Mouse (Mus musculus): ENCODE results near the gene Plppr1. TPM values are rescaled to one million over a fixed set of nuclear protein-coding genes. Genes with fewer than 3 reads are reported as not detected.

The Plppr1 gene
- polyA plus RNA-seq, 1 experiment = not detected

DNA sequence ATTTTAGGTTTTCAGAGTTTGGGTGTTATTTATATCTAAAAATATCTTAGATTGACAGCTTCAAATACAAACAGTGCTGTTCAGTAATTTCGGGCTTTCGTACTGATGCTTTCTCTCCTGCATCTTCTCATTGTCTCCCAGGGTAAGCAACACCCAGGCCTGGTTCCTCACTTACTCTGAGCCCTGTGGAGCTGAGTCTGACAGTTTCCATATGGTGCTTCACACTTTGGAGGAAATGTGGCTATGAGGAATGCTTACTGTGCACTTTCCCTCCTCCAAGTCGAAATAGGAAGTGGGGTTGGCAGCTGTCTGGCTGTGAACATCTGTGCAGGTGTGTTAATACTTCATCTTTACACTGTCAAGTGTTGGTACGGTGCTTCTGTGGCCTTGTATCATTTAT is 85.7 kb downstream of the Plppr1 start:
- no peak overlapping the region for H3K27ac ChIP-seq (ENCODE audit: insufficient read depth, low read length)
- no peak overlapping the region for H3K4me3 ChIP-seq (ENCODE audit: low read depth, low read length)
- H3K9ac ChIP-seq (ENCODE audit: low read depth, poor library complexity, severe bottlenecking) = no peak overlapping the region
- no peaks in the 10 kb centered on the region for H3K9me3 ChIP-seq (replicated peaks; ENCODE audit: control insufficient read depth, insufficient read depth, low read length, poor library complexity, severe bottlenecking)
- no peaks in the 10 kb centered on the region for H3K27me3 ChIP-seq (ENCODE audit: control insufficient read depth, insufficient read depth, low read length, poor library complexity, severe bottlenecking)
- H3K36me3 ChIP-seq (ENCODE audit: control insufficient read depth, insufficient read depth, low read length, poor library complexity, severe bottlenecking) = no peaks in the 10 kb centered on the region
- TF ChIP-seq CTCF (IDR thresholded peaks at IDR 0.05; ENCODE audit: low read depth, low read length) = no peak
- no peaks in the 10 kb centered on the region for H3K4me1 ChIP-seq (ENCODE audit: control insufficient read depth, insufficient read depth, low read length)

DNA sequence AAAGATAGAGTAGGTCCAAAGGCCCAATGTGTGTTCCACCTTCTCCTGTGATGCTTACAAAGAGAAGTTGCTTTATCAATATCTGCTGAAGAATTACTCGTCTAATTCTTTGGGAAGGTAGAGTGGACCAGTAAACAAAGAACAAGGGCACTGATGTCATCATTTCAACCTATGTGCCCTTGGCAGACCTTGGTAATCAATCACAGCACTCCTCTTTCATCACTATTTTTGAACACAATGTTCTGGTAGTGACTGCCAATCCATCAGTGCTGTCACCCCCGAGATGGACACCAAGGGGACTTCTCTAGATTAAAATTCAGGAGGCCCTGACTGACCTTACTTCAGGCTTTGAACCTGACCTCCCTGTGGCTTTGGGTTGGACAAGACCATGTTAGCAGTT is 89.7 kb downstream of the Plppr1 start:
- Histone ChIP-seq H3K9ac (ENCODE audit: low read depth, poor library complexity, severe bottlenecking) (no peak overlapping the region), H3K27me3 (ENCODE audit: control insufficient read depth, insufficient read depth, low read length, poor library complexity, severe bottlenecking) (no peaks in the 10 kb centered on the region), H3K27ac (ENCODE audit: insufficient read depth, low read length) (no peak overlapping the region), H3K9me3 (replicated peaks; ENCODE audit: control insufficient read depth, insufficient read depth, low read length, poor library complexity, severe bottlenecking) (no peaks in the 10 kb centered on the region), H3K4me3 (ENCODE audit: low read depth, low read length) (no peak overlapping the region), H3K36me3 (ENCODE audit: control insufficient read depth, insufficient read depth, low read length, poor library complexity, severe bottlenecking) (no peaks in the 10 kb centered on the region), H3K4me1 (ENCODE audit: control insufficient read depth, insufficient read depth, low read length) (no peaks in the 10 kb centered on the region)
- no peak for TF ChIP-seq CTCF (IDR thresholded peaks at IDR 0.05; ENCODE audit: low read depth, low read length)
- no peak for TF ChIP-seq POLR2A (IDR thresholded peaks at IDR 0.05; ENCODE audit: insufficient read depth, low read length)
- no peak for TF ChIP-seq EP300 (IDR thresholded peaks at IDR 0.05; ENCODE audit: insufficient read depth, low read depth, low read length)

GRCm38 (mm10) chr4:49149251-49149650 is 90.2 kb downstream of the Plppr1 start:
- no peaks in the 10 kb centered on the region for H3K9me3 ChIP-seq (replicated peaks; ENCODE audit: control insufficient read depth, insufficient read depth, low read length, poor library complexity, severe bottlenecking)
- TF ChIP-seq POLR2A (IDR thresholded peaks at IDR 0.05; ENCODE audit: insufficient read depth, low read length) = no peak
- no peak for TF ChIP-seq CTCF (IDR thresholded peaks at IDR 0.05; ENCODE audit: low read depth, low read length)
- no peak for TF ChIP-seq EP300 (IDR thresholded peaks at IDR 0.05; ENCODE audit: insufficient read depth, low read depth, low read length)
- H3K36me3 ChIP-seq (ENCODE audit: control insufficient read depth, insufficient read depth, low read length, poor library complexity, severe bottlenecking) = no peaks in the 10 kb centered on the region
- H3K4me3 ChIP-seq (ENCODE audit: low read depth, low read length) = no peak overlapping the region
- no peak overlapping the region for H3K27ac ChIP-seq (ENCODE audit: insufficient read depth, low read length)
- H3K27me3 ChIP-seq (ENCODE audit: control insufficient read depth, insufficient read depth, low read length, poor library complexity, severe bottlenecking) = no peaks in the 10 kb centered on the region
- H3K9ac ChIP-seq (ENCODE audit: low read depth, poor library complexity, severe bottlenecking) = no peak overlapping the region
- H3K4me1 ChIP-seq (ENCODE audit: control insufficient read depth, insufficient read depth, low read length) = no peaks in the 10 kb centered on the region

DNA sequence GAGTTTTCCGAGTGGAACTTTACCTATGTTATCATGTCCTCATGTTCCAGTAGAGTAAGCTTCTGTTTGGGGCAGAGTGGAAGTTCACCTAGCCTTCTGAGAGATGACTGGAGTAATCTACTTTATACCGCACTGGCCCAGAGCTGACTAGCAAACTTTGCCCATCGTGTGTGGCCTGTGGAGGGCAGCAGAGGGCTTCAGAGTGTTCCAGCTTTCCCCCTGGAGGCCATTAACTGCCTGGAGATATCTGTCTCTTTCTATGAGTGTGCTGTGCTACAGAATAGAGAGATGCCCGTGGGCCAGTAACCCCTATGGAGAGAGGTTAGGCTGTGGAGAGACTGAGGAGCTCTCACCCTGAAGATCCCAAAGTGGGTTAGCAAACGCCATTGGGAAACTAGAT is 94.8 kb downstream of the Plppr1 start:
- no peak overlapping the region for H3K27ac ChIP-seq (ENCODE audit: insufficient read depth, low read length)
- no peaks in the 10 kb centered on the region for H3K27me3 ChIP-seq (ENCODE audit: control insufficient read depth, insufficient read depth, low read length, poor library complexity, severe bottlenecking)
- H3K36me3 ChIP-seq (ENCODE audit: control insufficient read depth, insufficient read depth, low read length, poor library complexity, severe bottlenecking) = no peaks in the 10 kb centered on the region
- TF ChIP-seq CTCF (IDR thresholded peaks at IDR 0.05; ENCODE audit: low read depth, low read length) = peak; percentile 62
- no peak for TF ChIP-seq EP300 (IDR thresholded peaks at IDR 0.05; ENCODE audit: insufficient read depth, low read depth, low read length)
- no peak for TF ChIP-seq POLR2A (IDR thresholded peaks at IDR 0.05; ENCODE audit: insufficient read depth, low read length)
- no peaks in the 10 kb centered on the region for H3K9me3 ChIP-seq (replicated peaks; ENCODE audit: control insufficient read depth, insufficient read depth, low read length, poor library complexity, severe bottlenecking)
- no peaks in the 10 kb centered on the region for H3K4me1 ChIP-seq (ENCODE audit: control insufficient read depth, insufficient read depth, low read length)
- H3K4me3 ChIP-seq (ENCODE audit: low read depth, low read length) = no peak overlapping the region
- no peak overlapping the region for H3K9ac ChIP-seq (ENCODE audit: low read depth, poor library complexity, severe bottlenecking)

- Histone ChIP-seq H3K27me3 (ENCODE audit: control insufficient read depth, insufficient read depth, low read length, poor library complexity, severe bottlenecking) (no peaks in the 10 kb centered on the region), H3K9me3 (replicated peaks; ENCODE audit: control insufficient read depth, insufficient read depth, low read length, poor library complexity, severe bottlenecking) (no peaks in the 10 kb centered on the region), H3K27ac (ENCODE audit: insufficient read depth, low read length) (no peak overlapping the region), H3K36me3 (ENCODE audit: control insufficient read depth, insufficient read depth, low read length, poor library complexity, severe bottlenecking) (no peaks in the 10 kb centered on the region), H3K4me3 (ENCODE audit: low read depth, low read length) (no peak overlapping the region), H3K9ac (ENCODE audit: low read depth, poor library complexity, severe bottlenecking) (no peak overlapping the region), H3K4me1 (ENCODE audit: control insufficient read depth, insufficient read depth, low read length) (no peaks in the 10 kb centered on the region)
- TF ChIP-seq CTCF (IDR thresholded peaks at IDR 0.05; ENCODE audit: low read depth, low read length) (no peak), POLR2A (IDR thresholded peaks at IDR 0.05; ENCODE audit: insufficient read depth, low read length) (no peak), EP300 (IDR thresholded peaks at IDR 0.05; ENCODE audit: insufficient read depth, low read depth, low read length) (no peak)
Measured at GRCm38 (mm10) chr4:49156781-49157180, 97.7 kb downstream of the Plppr1 start.

- Histone ChIP-seq H3K27ac (ENCODE audit: insufficient read depth, low read length) (no peak overlapping the region), H3K9ac (ENCODE audit: low read depth, poor library complexity, severe bottlenecking) (no peak overlapping the region), H3K9me3 (replicated peaks; ENCODE audit: control insufficient read depth, insufficient read depth, low read length, poor library complexity, severe bottlenecking) (no peaks in the 10 kb centered on the region), H3K4me3 (ENCODE audit: low read depth, low read length) (no peak overlapping the region), H3K4me1 (ENCODE audit: control insufficient read depth, insufficient read depth, low read length) (no peaks in the 10 kb centered on the region), H3K36me3 (ENCODE audit: control insufficient read depth, insufficient read depth, low read length, poor library complexity, severe bottlenecking) (no peaks in the 10 kb centered on the region), H3K27me3 (ENCODE audit: control insufficient read depth, insufficient read depth, low read length, poor library complexity, severe bottlenecking) (no peaks in the 10 kb centered on the region)
- TF ChIP-seq POLR2A (IDR thresholded peaks at IDR 0.05; ENCODE audit: insufficient read depth, low read length) (no peak), EP300 (IDR thresholded peaks at IDR 0.05; ENCODE audit: insufficient read depth, low read depth, low read length) (no peak), CTCF (IDR thresholded peaks at IDR 0.05; ENCODE audit: low read depth, low read length) (no peak)
Measured at GRCm38 (mm10) chr4:49163285-49163684, 104.2 kb downstream of the Plppr1 start.
